Mouse (Mus musculus) fat pad, adult 2 months (tissue): ENCODE measurements around the gene Ksr2.
"Not testable (repeated sequence)": the region's sequence is repeated elsewhere in the genome, so short reads cannot be mapped to it uniquely, and the experiment has no call there.

Experiments used
- DNase-seq: peaks from one replicate; pipeline ENCODE4 v3.0.0-alpha.2; 2011; ENCODE audit warnings: low read depth, low spot score; ENCODE audit errors: extremely low read depth

Ksr2 gene

GRCm38 (mm10) chr5:117404671-117405070 is 9.1 kb upstream of the Ksr2 start:
- not testable (repeated sequence) for DNase-seq

- DNase-seq: no peak
These were observed 5.6 kb upstream of the Ksr2 start for GRCm38 (mm10) chr5:117408216-117408615.

DNA sequence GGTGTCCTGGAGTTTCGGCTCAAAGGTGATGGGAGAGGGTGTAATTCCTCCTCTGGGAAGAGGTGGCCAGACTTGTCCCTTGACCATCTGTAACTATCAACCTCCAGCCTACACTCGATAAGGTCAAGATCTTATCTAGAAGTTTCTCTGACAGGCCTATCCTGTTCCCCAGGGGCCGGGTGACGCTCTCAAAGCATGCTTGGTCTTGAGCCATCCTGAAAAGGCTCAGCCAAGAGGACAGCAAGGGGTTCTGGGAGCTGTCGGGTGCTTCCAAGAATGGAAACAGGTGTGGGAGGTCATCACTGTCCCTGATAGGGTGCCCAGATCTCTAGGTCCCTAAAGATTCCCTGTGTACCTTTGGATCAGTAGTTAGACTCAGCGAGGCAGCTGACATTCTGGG is 4.4 kb upstream of the Ksr2 start:
- DNase-seq: no peak

DNA sequence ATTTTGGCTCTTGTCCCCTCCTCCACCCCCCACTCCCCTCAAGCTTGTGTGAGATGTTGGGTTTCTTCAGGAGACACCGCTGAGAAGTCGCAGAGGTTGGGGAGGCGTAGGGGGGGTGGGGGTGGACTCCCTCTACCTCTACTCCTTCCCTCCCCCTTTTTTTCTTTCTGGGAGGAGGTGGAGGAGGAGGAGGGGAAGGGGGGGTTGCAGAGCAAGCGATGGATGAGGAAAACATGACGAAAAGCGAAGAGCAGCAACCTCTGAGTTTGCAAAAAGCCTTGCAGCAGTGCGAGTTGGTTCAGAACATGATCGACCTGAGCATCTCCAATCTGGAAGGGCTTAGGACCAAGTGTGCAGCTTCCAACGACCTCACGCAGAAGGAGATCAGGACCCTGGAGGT is 811 bp downstream of the Ksr2 start:
- no peak for DNase-seq

DNA sequence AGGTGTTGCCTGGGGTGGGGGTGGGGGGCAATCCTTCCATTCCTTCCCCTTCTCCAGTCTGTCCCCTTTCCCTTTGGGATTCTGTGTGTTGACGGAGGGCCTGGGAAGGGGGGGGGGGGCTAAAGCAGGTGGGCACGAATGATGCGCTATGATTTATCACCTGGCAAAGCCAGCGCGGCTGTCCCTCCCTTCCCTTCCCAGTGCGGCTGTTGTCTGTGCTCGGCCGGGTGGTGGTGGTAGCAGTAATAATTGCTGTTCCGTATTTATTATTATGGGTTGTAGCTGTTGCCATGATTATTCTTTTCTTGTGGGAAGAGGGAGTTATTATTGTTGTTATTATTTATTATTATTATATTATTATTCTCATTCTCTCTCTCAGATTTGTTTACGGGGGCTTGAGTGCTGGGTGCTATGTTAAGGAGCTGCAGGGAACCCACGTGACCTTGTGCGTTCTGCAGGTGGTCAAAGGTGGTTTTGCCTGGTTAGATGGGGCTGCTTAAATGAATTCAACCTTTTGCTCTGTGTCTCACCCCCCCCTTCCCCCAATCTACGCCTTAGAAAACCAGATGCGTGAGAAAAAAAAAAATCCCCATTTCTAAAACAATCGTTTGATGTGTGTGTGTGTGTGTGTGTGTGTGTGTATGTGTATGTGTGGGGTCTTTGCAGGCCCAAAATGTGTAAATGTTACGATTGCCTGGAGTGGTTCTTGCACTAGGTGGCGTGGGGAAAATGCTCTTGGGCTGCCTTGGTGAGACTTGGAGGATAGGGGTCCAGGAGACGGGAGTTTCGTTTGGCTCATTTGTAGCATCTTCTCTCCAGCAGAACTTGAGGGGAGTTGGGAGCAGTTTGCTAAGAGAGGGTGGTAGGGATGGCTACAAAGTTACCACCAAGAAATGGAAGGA is 1.5 kb downstream of the Ksr2 start:
- DNase-seq: no peak

GRCm38 (mm10) chr5:117417442-117417841 is 3.6 kb downstream of the Ksr2 start:
- DNase-seq: no peak

- DNase-seq: not testable (repeated sequence)
These were observed 19.7 kb downstream of the Ksr2 start for GRCm38 (mm10) chr5:117433501-117433900.

- no peak for DNase-seq
These were observed 26.5 kb downstream of the Ksr2 start for GRCm38 (mm10) chr5:117440261-117440660.

GRCm38 (mm10) chr5:117441242-117441842 is 27.5 kb downstream of the Ksr2 start:
- no peak for DNase-seq

DNA sequence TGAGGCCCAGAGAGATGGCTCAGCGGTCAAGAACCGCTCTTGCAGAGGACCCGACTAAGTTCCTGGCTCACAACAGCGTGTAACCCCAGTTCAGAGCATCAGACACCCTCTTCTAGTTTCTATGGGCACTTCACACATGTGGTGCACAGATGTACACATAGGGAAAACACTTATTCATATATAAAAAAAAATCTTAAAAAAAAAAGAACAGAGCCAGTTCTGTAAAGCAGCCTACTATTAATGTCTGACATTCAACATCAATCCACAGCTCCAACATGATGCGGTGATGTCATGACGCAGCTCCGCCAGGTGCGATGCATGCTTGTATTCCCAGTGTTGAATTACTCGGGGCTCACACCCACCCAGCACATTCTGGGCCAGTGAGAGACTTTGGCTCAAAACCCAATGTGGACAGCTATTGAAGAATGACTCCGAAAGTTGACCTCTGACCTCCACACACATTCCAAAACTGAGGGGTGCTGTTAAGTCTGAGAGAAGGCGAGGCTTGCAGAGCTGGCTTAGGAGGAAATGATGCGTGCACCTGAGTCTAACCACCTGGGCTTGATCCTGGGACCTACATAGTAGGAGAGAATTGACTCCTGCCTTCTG is 28.5 kb downstream of the Ksr2 start:
- no peak for DNase-seq

GRCm38 (mm10) chr5:117443141-117443540 is 29.3 kb downstream of the Ksr2 start:
- DNase-seq: no peak

GRCm38 (mm10) chr5:117443902-117444301 is 30.1 kb downstream of the Ksr2 start:
- DNase-seq: no peak

DNA sequence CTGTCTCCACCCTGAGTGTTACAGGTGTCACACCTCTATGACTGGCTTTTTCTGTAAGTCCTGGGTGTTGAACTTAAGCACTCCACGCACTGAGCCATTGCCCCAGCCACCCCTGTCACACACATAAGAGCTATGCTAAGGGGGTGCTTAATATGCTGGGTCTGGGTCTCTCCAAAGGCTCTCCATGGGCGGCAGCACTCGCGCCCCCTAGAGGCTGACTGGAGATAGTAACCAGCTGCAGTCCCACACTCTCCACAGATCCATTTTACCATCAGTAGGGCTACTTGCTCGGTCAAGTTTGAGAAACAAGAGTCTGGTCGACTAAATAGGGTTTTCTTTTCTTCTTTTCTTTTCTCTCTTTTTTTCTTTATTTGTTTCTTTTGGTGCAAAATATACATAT is 33.9 kb downstream of the Ksr2 start:
- DNase-seq: no peak

DNA sequence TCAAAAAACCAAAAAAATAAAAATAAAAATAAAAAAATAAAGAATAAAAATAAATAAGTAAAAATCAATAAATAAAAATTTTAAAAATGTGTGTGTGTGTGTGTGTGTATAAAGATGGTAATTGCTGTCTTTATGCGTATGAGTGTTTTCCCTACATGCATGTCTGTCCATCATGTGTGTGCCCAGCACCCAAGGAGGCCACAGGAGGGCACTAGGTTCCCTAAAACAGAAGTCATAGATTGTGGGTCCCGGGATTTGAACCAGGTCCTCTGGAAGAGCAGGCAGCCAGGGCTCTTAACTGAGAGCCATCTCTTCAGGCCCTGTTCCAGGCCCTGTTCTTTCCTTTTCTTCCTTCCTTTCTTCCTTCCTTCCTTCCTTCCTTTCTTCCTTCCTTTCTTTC is 38.2 kb downstream of the Ksr2 start:
- no peak for DNase-seq

DNA sequence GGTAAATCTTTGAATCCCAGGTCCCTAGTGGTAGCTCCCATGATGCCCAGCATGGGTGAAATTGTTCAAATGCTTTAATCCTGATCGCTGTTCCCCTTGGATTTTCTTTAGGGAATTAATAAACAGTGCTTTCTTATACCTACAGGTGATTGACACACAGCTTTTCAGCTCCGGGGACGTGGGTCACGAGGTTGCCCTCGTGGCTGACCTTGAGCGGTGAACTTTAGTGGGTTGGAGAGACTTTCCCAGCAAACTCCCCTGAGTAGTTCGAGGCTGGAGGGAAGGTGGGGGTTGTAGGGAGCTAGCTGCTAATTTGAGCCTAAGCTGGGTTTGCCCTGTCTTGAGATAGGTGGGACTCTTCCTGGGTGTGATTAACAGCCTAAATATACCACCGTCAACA is 41.7 kb downstream of the Ksr2 start:
- no peak for DNase-seq

GRCm38 (mm10) chr5:117457121-117457520 is 43.3 kb downstream of the Ksr2 start:
- no peak for DNase-seq

GRCm38 (mm10) chr5:117457583-117457982 is 43.8 kb downstream of the Ksr2 start:
- no peak for DNase-seq

DNA sequence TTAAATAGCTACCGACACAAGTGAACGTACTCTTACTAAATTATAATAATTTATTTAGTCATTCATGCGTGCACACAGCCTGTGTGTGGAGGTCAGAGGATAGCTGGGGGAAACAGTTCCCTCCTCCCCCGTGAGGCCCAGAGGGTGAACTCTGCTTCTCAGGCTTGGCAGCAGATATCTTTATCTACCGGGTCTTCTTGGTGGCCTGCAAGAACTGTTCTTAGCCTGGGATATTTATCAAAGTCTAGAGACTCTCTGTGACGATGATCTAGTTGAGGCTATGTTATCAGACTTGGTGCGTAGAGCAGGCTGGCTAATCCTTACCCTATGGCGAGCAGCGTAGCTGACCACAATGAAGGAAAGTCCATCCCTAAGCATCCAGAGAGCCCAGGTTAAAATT is 45.1 kb downstream of the Ksr2 start:
- no peak for DNase-seq

GRCm38 (mm10) chr5:117460261-117460660 is 46.5 kb downstream of the Ksr2 start:
- DNase-seq: no peak

DNA sequence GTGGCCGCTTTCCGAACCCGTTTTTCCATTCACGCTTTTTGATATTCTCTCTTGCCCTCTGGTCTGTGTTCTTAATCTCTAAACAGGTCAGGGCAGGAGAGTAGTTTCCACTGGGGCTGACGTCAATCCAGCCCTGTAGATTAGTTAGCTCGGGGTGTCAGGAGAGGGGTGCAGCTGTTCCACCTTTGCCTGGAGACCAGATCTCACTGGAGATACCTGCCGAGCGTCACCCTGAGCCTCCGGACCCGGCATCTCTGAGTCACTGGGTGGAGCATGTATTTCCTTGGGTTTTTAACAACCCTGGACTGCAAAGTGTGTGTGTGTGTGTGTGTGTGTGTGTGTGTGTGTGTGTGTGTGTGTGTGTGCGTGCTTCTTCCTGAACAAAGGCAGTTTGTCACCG is 53.3 kb downstream of the Ksr2 start:
- DNase-seq: no peak

DNA sequence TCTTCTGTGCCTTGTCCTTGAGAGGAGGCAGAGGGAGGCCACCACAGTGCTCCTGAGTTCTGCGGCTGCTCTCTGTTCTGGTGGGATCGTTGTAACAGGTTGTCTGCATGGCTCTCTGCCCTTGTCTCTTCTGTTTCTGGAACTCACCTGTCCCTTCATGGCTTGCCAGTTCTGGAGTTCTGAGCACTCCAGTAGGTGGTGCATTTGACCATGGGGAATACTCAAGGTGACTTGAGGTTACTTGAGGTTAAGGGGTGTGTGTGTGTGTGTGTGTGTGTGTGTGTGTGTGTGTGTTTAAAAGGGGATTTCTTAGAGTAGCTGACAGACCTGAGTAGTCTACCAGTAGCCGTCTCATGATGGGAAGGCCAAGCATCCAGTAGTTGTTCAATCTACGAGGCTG is 55.2 kb downstream of the Ksr2 start:
- DNase-seq: no peak

GRCm38 (mm10) chr5:117469572-117469971 is 55.8 kb downstream of the Ksr2 start:
- DNase-seq: no peak
